Mouse (Mus musculus) testis, postnatal 14 days (tissue): ENCODE measurements around the gene Gm20422.
"Not testable (repeated sequence)": the region's sequence is repeated elsewhere in the genome, so short reads cannot be mapped to it uniquely, and the experiment has no call there.

ENCODE experiments used
- DNase-seq: peaks from one replicate; pipeline ENCODE4 v3.0.0; 2021; ENCODE audit warnings: low spot score

Gene Gm20422

GRCm38 (mm10) chr8:69710624-69711023 lies 64.1 kb downstream of the Gm20422 start, which contains the start of gene Zfp869:
Gene Zfp869, minus strand, starts transcription at chr8:69710724.
- DNase-seq: not testable (repeated sequence)

GRCm38 (mm10) chr8:69701810-69702209 lies 72.9 kb downstream of the Gm20422 start:
- peak; percentile 3 for DNase-seq
